Mouse (Mus musculus) ES-E14 (cell line): ENCODE measurements around the gene Pla2g12a.

Source experiments
- CHD2 ChIP-seq: IDR thresholded peaks from 2 replicates; pipeline ENCODE4 v1.6.1; 2014; ENCODE audit warnings: mild to moderate bottlenecking, low read depth, low read length, inconsistent platforms
- HCFC1 ChIP-seq: IDR thresholded peaks from 2 replicates; pipeline ENCODE4 v1.6.1; 2012; ENCODE audit warnings: low read length, inconsistent platforms, borderline replicate concordance; ENCODE audit not compliant: insufficient read depth
- MAFK ChIP-seq: IDR thresholded peaks from 2 replicates; pipeline ENCODE4 v1.6.1; 2014; ENCODE audit warnings: mild to moderate bottlenecking, low read depth, low read length, inconsistent platforms; ENCODE audit not compliant: insufficient read depth
- ZNF384 ChIP-seq: IDR thresholded peaks from 2 replicates; pipeline ENCODE4 v1.6.1; 2012; ENCODE audit warnings: low read depth, low read length, inconsistent platforms

DNA sequence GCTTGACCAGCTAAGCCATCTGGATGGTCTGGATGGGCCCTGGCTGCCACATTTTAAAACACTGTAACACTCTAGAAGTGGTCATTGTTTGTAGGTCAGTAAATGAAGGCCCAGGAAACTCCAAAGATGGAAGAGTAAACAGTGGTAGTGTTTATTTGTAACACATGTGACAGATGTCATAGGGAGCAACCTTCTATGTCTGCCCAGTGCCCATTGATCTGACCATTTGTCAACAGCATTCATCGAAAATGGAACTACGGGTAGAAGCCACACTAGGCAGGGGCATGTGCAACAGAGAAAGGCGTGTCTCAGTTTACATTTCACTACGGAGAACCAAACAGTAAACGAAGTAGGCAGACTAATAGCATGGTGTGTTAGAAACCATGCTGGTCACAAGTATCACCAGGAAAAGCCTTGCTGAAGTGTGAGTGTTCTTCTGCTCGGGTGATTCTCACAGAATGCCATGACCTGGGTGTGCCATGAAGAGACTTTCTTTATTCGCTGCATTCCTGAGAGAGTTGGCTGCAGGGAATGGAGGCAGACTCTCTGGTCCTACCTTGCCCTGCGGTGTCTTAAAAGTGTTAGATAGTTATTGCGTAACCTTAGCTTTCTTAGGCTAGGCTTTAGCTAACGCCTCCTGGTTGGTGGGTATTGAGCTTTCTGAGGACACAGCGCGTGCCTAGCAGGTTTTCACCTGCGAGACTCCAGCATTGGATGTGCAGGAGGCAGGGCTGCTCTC lies 9.5 kb downstream of the Pla2g12a start:
- TF ChIP-seq CHD2 (no peak), HCFC1 (no peak), ZNF384 (no peak), MAFK (no peak)
